Mouse (Mus musculus): ENCODE measurements around the gene Phlpp1. TPM values are rescaled to one million over a fixed set of nuclear protein-coding genes. Genes with fewer than 3 reads are reported as not detected.

Gene Phlpp1
- total and polyA plus RNA-seq, 3 experiments: 14.8 to 38.4 (median 20.9) TPM

GRCm38 (mm10) chr1:106274561-106275001 is 103.0 kb downstream of the Phlpp1 start (continued):
- TF ChIP-seq RCOR1 (conservative IDR thresholded peaks at IDR 0.05; ENCODE audit: low read depth, low read length) (no peak), ETS1 (conservative IDR thresholded peaks at IDR 0.05; ENCODE audit: low read depth, low read length) (peak; percentile 16; the same call in 1 of the 2 replicates), BHLHE40 (IDR thresholded peaks at IDR 0.05; ENCODE audit: low read depth, low read length) (no peak; the same call in 1 of the 2 replicates), ELF1 (IDR thresholded peaks at IDR 0.05; ENCODE audit: low read depth, low read length) (peak; percentile 81), E2F4 (IDR thresholded peaks at IDR 0.05; ENCODE audit: insufficient replicate concordance, low read depth, low read length) (no peak), TCF12 (IDR thresholded peaks at IDR 0.05; ENCODE audit: low read depth, low read length) (peak; percentile 32; the same call in 1 of the 2 replicates), JUN (IDR thresholded peaks at IDR 0.05; ENCODE audit: insufficient read depth, low read depth, low read length) (no peak), IRF4 (IDR thresholded peaks at IDR 0.05; ENCODE audit: low read depth, low read length) (peak; percentile 28; the same call in 1 of the 2 replicates), NRF1 (IDR thresholded peaks at IDR 0.05; ENCODE audit: low read depth, low read length) (no peak), POLR2A (IDR thresholded peaks at IDR 0.05; ENCODE audit: low read depth, low read length) (peak; percentile 25; the same call in 1 of the 2 replicates), MXI1 (IDR thresholded peaks at IDR 0.05; ENCODE audit: low read depth, low read length) (no peak; the same call in 1 of the 2 replicates)

- dilution Hi-C loops (cut with MboI; ENCODE audit: extremely low pct_ligation_motif_present, extremely low pct_unique_long_range_greater_than_20kb, low sequenced_read_pairs): no loop called here
- no peak for DNase-seq (ENCODE audit: extremely low read depth)
- peaks cover 0 to 8% of the 10 kb centered on the region in 2 experiments for H3K36me3 ChIP-seq (replicated peaks in 1 of 2; ENCODE audit: control insufficient read depth in 1 of 2, insufficient read depth in 1 of 2, low read length in 1 of 2)
These were observed 103.6 kb downstream of the Phlpp1 start for GRCm38 (mm10) chr1:106275142-106275541.

DNA sequence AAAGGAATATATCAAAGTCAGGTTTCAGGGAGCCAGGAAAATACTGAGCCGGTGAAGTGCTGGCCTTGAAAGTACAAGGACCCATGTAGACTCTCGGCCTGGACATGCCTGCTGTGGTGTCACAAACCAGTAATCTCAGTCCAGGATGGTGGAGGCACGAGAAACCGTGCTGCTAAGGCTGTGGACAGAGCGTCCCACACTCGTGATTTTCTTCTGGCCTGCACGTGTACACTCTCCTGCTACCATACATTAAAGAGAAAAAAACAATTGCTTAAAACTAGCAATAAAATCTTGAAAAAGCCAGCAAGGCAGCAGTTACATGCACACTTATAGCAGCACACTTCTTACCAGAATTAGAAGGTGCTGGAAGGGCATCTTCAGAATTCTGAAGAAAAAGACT is 104.2 kb downstream of the Phlpp1 start:
- peak overlapping the region; percentile 91; the same call in 1 of the 2 replicates for H3K4me2 ChIP-seq (ENCODE audit: insufficient read depth, low read depth, poor library complexity, severe bottlenecking)
- H3K79me2 ChIP-seq (replicated peaks; ENCODE audit: control insufficient read depth, extremely low read depth, insufficient read depth, poor library complexity, severe bottlenecking): peaks cover 34% of the 10 kb centered on the region
- peaks cover 0 to 11% of the 10 kb centered on the region in 2 experiments for H3K36me3 ChIP-seq (replicated peaks in 1 of 2; ENCODE audit: control insufficient read depth in 1 of 2, insufficient read depth in 1 of 2, low read length in 1 of 2)
- peak overlapping the region; percentile 5; the same call in 1 of the 2 replicates for H3K27ac ChIP-seq (ENCODE audit: insufficient read depth, low read depth)
- TF ChIP-seq BHLHE40 (IDR thresholded peaks at IDR 0.05; ENCODE audit: low read depth, low read length): peak; percentile 66
- TF ChIP-seq NRF1 (IDR thresholded peaks at IDR 0.05; ENCODE audit: low read depth, low read length): no peak
- H3K27me3 ChIP-seq (replicated peaks): no peaks in the 10 kb centered on the region
- peak overlapping the region in 1 of 3 experiments; percentile 21 for H3K4me3 ChIP-seq (replicated peaks in 1 of 3; ENCODE audit: low read depth in 2 of 3, low read length in 2 of 3, poor library complexity in 1 of 3)
- dilution Hi-C loops (cut with MboI; ENCODE audit: extremely low pct_ligation_motif_present, extremely low pct_unique_long_range_greater_than_20kb, low sequenced_read_pairs): no loop called here
- no peak overlapping the region for H3K9ac ChIP-seq (ENCODE audit: insufficient read depth, low read depth)
- peaks cover 13 to 92% of the 10 kb centered on the region in 2 experiments for H3K4me1 ChIP-seq (ENCODE audit: control insufficient read depth in 1 of 2, insufficient read depth in 2 of 2)
- in situ Hi-C loops (cut with MboI; ENCODE audit: low pct_ligation_motif_present, low pct_unique_long_range_greater_than_20kb, low sequenced_read_pairs): no loop called here
- DNase-seq (ENCODE audit: extremely low read depth): no peak
- H3K9me3 ChIP-seq (replicated peaks; ENCODE audit: low read length): no peaks in the 10 kb centered on the region

More at GRCm38 (mm10) chr1:106275142-106275541, 103.6 kb downstream of the Phlpp1 start:
- Histone ChIP-seq H3K4me1 (ENCODE audit: control insufficient read depth in 1 of 2, insufficient read depth in 2 of 2) (peaks cover 13 to 92% of the 10 kb centered on the region in 2 experiments), H3K9me3 (replicated peaks; ENCODE audit: low read length) (no peaks in the 10 kb centered on the region), H3K27ac (ENCODE audit: insufficient read depth, low read depth) (peak overlapping the region; percentile 38), H3K9ac (ENCODE audit: insufficient read depth, low read depth) (peak overlapping the region; percentile 1; the same call in 1 of the 2 replicates), H3K79me2 (replicated peaks; ENCODE audit: control insufficient read depth, extremely low read depth, insufficient read depth, poor library complexity, severe bottlenecking) (peaks cover 32% of the 10 kb centered on the region), H3K27me3 (replicated peaks) (no peaks in the 10 kb centered on the region), H3K4me3 (replicated peaks in 1 of 3; ENCODE audit: low read depth in 2 of 3, low read length in 2 of 3, poor library complexity in 1 of 3) (peak overlapping the region; percentile 21 to 44 (median 29)), H3K4me2 (ENCODE audit: insufficient read depth, low read depth, poor library complexity, severe bottlenecking) (peak overlapping the region; percentile 91)
- in situ Hi-C loops (cut with MboI; ENCODE audit: low pct_ligation_motif_present, low pct_unique_long_range_greater_than_20kb, low sequenced_read_pairs): no loop called here
- TF ChIP-seq PAX5 (IDR thresholded peaks at IDR 0.05; ENCODE audit: low read length) (no peak), MXI1 (IDR thresholded peaks at IDR 0.05; ENCODE audit: low read depth, low read length) (no peak; the same call in 1 of the 2 replicates), JUN (IDR thresholded peaks at IDR 0.05; ENCODE audit: insufficient read depth, low read depth, low read length) (no peak), ZMIZ1 (IDR thresholded peaks at IDR 0.05; ENCODE audit: low read depth, low read length) (no peak), MYC (IDR thresholded peaks at IDR 0.05; ENCODE audit: low read depth, low read length) (no peak), ZNF384 (IDR thresholded peaks at IDR 0.05; ENCODE audit: low read depth, low read length) (no peak), NRF1 (IDR thresholded peaks at IDR 0.05; ENCODE audit: low read depth, low read length) (no peak), CTCF (conservative IDR thresholded peaks at IDR 0.05 in 1 of 2, IDR thresholded peaks at IDR 0.05 in 1 of 2; ENCODE audit: low read depth in 2 of 2, low read length in 2 of 2) (no peak), E2F4 (IDR thresholded peaks at IDR 0.05; ENCODE audit: insufficient replicate concordance, low read depth, low read length) (no peak), EP300 (IDR thresholded peaks at IDR 0.05; ENCODE audit: low read length) (no peak), MEF2A (IDR thresholded peaks at IDR 0.05; ENCODE audit: borderline replicate concordance, low read depth, low read length) (no peak), TCF12 (IDR thresholded peaks at IDR 0.05; ENCODE audit: low read depth, low read length) (no peak), IRF4 (IDR thresholded peaks at IDR 0.05; ENCODE audit: low read depth, low read length) (no peak), TBP (conservative IDR thresholded peaks at IDR 0.05; ENCODE audit: low read depth, low read length) (no peak)

Data from CH12.LX (cell line).